Mouse (Mus musculus): ENCODE results near the gene Tyw5. TPM values are rescaled to one million over a fixed set of nuclear protein-coding genes. Genes with fewer than 3 reads are reported as not detected.

The Tyw5 gene
- total RNA-seq (2014; rRNA removed), result 14.4 and 14.9 TPM in 2 replicates
- 29.8 and 31.4 TPM in 2 replicates for polyA plus RNA-seq (2015; fragmentation: Nextera tagmentation; extraction: Ambion mirVana)

- H3K27me3 ChIP-seq (ENCODE audit: insufficient read depth, low read length), result no peaks in the 10 kb centered on the region
- peak within 1 kb of the TSS; percentile 80 for H3K4me3 ChIP-seq (ENCODE audit: low read length)
- ATAC-seq (peak; percentile 95), DNase-seq (ENCODE audit: low spot score) (peak; percentile 91)
- peak; percentile 29 for TF ChIP-seq CTCF (IDR thresholded peaks at IDR 0.05; ENCODE audit: low read depth)
- H3K4me1 ChIP-seq (ENCODE audit: insufficient read depth, low read length), result peaks cover 19% of the 10 kb centered on the region
- H3K9me3 ChIP-seq (ENCODE audit: low read length), result no peaks in the 10 kb centered on the region
- H3K4me2 ChIP-seq (ENCODE audit: low read depth, low read length), result peak within 1 kb of the TSS; percentile 80
- 0 out of 2 replicates have a peak, but pooled peaks cover 6% of the 10 kb centered on the region for H3K36me3 ChIP-seq (ENCODE audit: insufficient read depth, low read length)
- WGBS, result under 1% methylated on average over 72 of the region's 72 CpGs
- H3K27ac ChIP-seq, result peak within 1 kb of the TSS; percentile 94
- peak within 1 kb of the TSS; percentile 82 for H3K9ac ChIP-seq (replicated peaks; ENCODE audit: low read length)
Observed at GRCm38 (mm10) chr1:57406187-57407151, at the start of gene Tyw5, which contains the start of gene Maip1. TSS of gene Tyw5 (minus strand) at chr1:57407101. TSS of gene Maip1 (plus strand) at chr1:57406328.

GRCm38 (mm10) chr1:57450241-57450640, 43.3 kb upstream of the Tyw5 start:
- Histone ChIP-seq H3K27ac (no peak overlapping the region), H3K4me2 (ENCODE audit: low read depth, low read length) (no peak overlapping the region), H3K36me3 (ENCODE audit: insufficient read depth, low read length) (no peaks in the 10 kb centered on the region), H3K4me3 (ENCODE audit: low read length) (no peak overlapping the region), H3K4me1 (ENCODE audit: insufficient read depth, low read length) (no peaks in the 10 kb centered on the region), H3K9me3 (ENCODE audit: low read length) (no peaks in the 10 kb centered on the region), H3K27me3 (ENCODE audit: insufficient read depth, low read length) (no peaks in the 10 kb centered on the region), H3K9ac (replicated peaks; ENCODE audit: low read length) (no peak overlapping the region)
- DNase-seq (ENCODE audit: low spot score), result no peak
- WGBS, result 100% methylated on average over 1 of the region's 1 CpGs
- TF ChIP-seq CTCF (IDR thresholded peaks at IDR 0.05; ENCODE audit: low read depth), result no peak
- no peak for ATAC-seq

GRCm38 (mm10) chr1:57445679-57446078, 38.8 kb upstream of the Tyw5 start:
- no peak for TF ChIP-seq CTCF (IDR thresholded peaks at IDR 0.05; ENCODE audit: low read depth)
- Histone ChIP-seq H3K27ac (no peak overlapping the region), H3K36me3 (ENCODE audit: insufficient read depth, low read length) (no peaks in the 10 kb centered on the region), H3K9ac (replicated peaks; ENCODE audit: low read length) (no peak overlapping the region), H3K4me3 (ENCODE audit: low read length) (no peak overlapping the region), H3K4me1 (ENCODE audit: insufficient read depth, low read length) (no peaks in the 10 kb centered on the region), H3K9me3 (ENCODE audit: low read length) (no peaks in the 10 kb centered on the region), H3K4me2 (ENCODE audit: low read depth, low read length) (no peak overlapping the region), H3K27me3 (ENCODE audit: insufficient read depth, low read length) (no peaks in the 10 kb centered on the region)
- DNase-seq (ENCODE audit: low spot score) (no peak), ATAC-seq (no peak)
- WGBS, result 53% methylated on average over 10 of the region's 10 CpGs

GRCm38 (mm10) chr1:57440771-57441170, 33.9 kb upstream of the Tyw5 start:
- no peak overlapping the region for H3K4me2 ChIP-seq (ENCODE audit: low read depth, low read length)
- H3K36me3 ChIP-seq (ENCODE audit: insufficient read depth, low read length), result no peaks in the 10 kb centered on the region
- no peak for TF ChIP-seq CTCF (IDR thresholded peaks at IDR 0.05; ENCODE audit: low read depth)
- DNase-seq (ENCODE audit: low spot score), result no peak
- H3K27me3 ChIP-seq (ENCODE audit: insufficient read depth, low read length), result no peaks in the 10 kb centered on the region
- H3K4me3 ChIP-seq (ENCODE audit: low read length), result no peak overlapping the region
- no peaks in the 10 kb centered on the region for H3K4me1 ChIP-seq (ENCODE audit: insufficient read depth, low read length)
- H3K9me3 ChIP-seq (ENCODE audit: low read length), result no peaks in the 10 kb centered on the region
- H3K9ac ChIP-seq (replicated peaks; ENCODE audit: low read length), result no peak overlapping the region
- ATAC-seq, result no peak
- 68% methylated on average over 4 of the region's 4 CpGs for WGBS
- H3K27ac ChIP-seq, result no peak overlapping the region

- no peaks in the 10 kb centered on the region for H3K4me1 ChIP-seq (ENCODE audit: insufficient read depth, low read length)
- TF ChIP-seq CTCF (IDR thresholded peaks at IDR 0.05; ENCODE audit: low read depth), result no peak
- WGBS, result 82% methylated on average over 6 of the region's 6 CpGs
Observed at GRCm38 (mm10) chr1:57439026-57439425, 32.1 kb upstream of the Tyw5 start.

GRCm38 (mm10) chr1:57436954-57437353, 30.1 kb upstream of the Tyw5 start:
- DNase-seq (ENCODE audit: low spot score), result peak; percentile 62
- H3K4me3 ChIP-seq (ENCODE audit: low read length), result peak overlapping the region; percentile 21
- TF ChIP-seq CTCF (IDR thresholded peaks at IDR 0.05; ENCODE audit: low read depth), result no peak
- H3K27me3 ChIP-seq (ENCODE audit: insufficient read depth, low read length), result no peaks in the 10 kb centered on the region
- H3K4me1 ChIP-seq (ENCODE audit: insufficient read depth, low read length), result no peaks in the 10 kb centered on the region
- WGBS, result 12% methylated on average over 9 of the region's 9 CpGs
- peak overlapping the region; percentile 32; the same call in 1 of the 2 replicates for H3K27ac ChIP-seq
- H3K9ac ChIP-seq (replicated peaks; ENCODE audit: low read length), result peak overlapping the region; percentile 30; the same call in 1 of the 2 replicates
- ATAC-seq, result peak; percentile 63; the same call in 1 of the 2 replicates
- peak overlapping the region; percentile 56 for H3K4me2 ChIP-seq (ENCODE audit: low read depth, low read length)
- H3K9me3 ChIP-seq (ENCODE audit: low read length), result no peaks in the 10 kb centered on the region
- H3K36me3 ChIP-seq (ENCODE audit: insufficient read depth, low read length), result no peaks in the 10 kb centered on the region

More at GRCm38 (mm10) chr1:57439026-57439425, 32.1 kb upstream of the Tyw5 start:
- no peak overlapping the region for H3K4me2 ChIP-seq (ENCODE audit: low read depth, low read length)
- H3K9me3 ChIP-seq (ENCODE audit: low read length), result no peaks in the 10 kb centered on the region
- no peak overlapping the region for H3K4me3 ChIP-seq (ENCODE audit: low read length)
- ATAC-seq (no peak), DNase-seq (ENCODE audit: low spot score) (no peak)
- no peak overlapping the region for H3K9ac ChIP-seq (replicated peaks; ENCODE audit: low read length)
- H3K36me3 ChIP-seq (ENCODE audit: insufficient read depth, low read length), result no peaks in the 10 kb centered on the region
- no peak overlapping the region for H3K27ac ChIP-seq
- no peaks in the 10 kb centered on the region for H3K27me3 ChIP-seq (ENCODE audit: insufficient read depth, low read length)

Data from hindbrain, postnatal 0 days (tissue).